Mouse (Mus musculus): ENCODE measurements at regions not wholly inside any gene's neighbourhood (a gene's known extent, or its start where the extent isn't known, plus 50 kb on each side); places are given as distances from the start of the nearest gene placed in this dataset.
A peak's percentile ranks its signal among the peaks of the same experiment; 100 is the strongest.

DNA sequence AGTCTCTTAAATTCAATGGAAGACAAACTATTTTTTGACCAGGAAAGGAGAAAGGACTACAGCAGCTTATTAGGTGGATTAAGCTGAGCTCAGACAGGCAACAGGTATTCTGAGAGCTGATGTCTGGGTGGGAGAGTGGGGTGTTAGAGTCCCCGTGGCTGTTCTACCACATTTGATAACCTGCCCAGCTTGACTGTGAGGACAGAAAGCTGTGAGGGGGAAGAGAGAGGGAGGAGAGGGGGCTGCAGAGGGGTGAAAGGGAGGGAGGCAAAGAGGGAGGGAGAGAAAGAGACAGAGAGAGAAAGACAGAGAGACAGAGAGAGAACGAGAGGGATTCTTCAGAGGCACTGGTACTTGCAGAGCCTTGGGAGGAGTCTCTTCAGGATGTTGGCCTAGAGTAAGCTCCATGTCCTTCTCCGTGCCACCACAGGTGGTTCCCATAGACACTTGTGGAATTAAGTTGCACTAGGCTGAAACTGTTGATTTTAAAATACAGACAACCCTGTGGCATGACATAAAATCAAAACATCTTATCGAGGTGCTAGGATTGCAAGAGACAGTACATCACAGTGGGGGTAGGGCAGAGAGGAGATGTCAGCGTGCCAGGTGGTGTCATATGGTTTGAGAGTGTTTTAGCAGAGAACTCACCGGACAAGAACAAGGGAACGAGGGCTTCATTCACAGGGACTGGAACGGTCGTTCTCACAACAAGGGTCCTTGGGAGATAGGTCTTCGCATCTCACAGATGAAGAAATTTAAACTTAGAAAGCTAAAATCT lies 243.3 kb downstream of the Ccdc91 start:
- H3K9me3 ChIP-seq (replicated peaks; ENCODE audit: control insufficient read depth, low read length), result no peaks in the 10 kb centered on the region
- WGBS, result 74% methylated on average over 10 of the region's 10 CpGs
- peak; percentile 57 for ATAC-seq
- no peak overlapping the region for H3K4me2 ChIP-seq (ENCODE audit: low read length)
- no peak for DNase-seq (ENCODE audit: low spot score)
- H3K9ac ChIP-seq (ENCODE audit: low read length), result no peak overlapping the region
- peaks cover 6% of the 10 kb centered on the region for H3K4me1 ChIP-seq (ENCODE audit: control insufficient read depth, insufficient read depth, low read length)
- H3K27me3 ChIP-seq (replicated peaks; ENCODE audit: control insufficient read depth, insufficient read depth, low read length), result no peaks in the 10 kb centered on the region
- H3K36me3 ChIP-seq (ENCODE audit: control insufficient read depth, insufficient read depth, low read length), result no peaks in the 10 kb centered on the region
- no peak overlapping the region for H3K27ac ChIP-seq (ENCODE audit: low read depth, low read length)
- H3K4me3 ChIP-seq (ENCODE audit: low read depth, low read length), result no peak overlapping the region

DNA sequence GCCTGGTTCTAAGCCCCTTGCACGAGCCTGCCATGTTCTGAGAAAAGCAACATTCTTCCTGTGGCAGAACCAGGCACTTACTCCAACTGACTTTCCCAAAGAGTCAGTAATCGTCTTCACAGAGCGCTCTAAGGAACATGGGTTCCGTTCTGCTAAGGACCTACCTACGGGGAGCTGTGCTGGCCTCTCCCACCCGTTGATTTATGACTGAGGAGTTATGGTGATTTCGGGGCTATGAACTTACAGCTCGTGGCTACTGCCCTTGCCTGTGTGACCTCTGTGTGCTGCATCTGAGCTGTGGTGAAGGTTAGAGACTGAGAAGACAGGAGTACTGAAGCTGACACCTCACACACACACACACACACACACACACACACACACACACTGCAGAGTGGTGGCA lies 243.9 kb downstream of the Ccdc91 start:
- DNase-seq (ENCODE audit: low spot score) (no peak), ATAC-seq (no peak)
- Histone ChIP-seq H3K36me3 (ENCODE audit: control insufficient read depth, insufficient read depth, low read length) (no peaks in the 10 kb centered on the region), H3K4me2 (ENCODE audit: low read length) (no peak overlapping the region), H3K4me3 (ENCODE audit: low read depth, low read length) (no peak overlapping the region), H3K27ac (ENCODE audit: low read depth, low read length) (no peak overlapping the region), H3K4me1 (ENCODE audit: control insufficient read depth, insufficient read depth, low read length) (peaks cover 6% of the 10 kb centered on the region), H3K27me3 (replicated peaks; ENCODE audit: control insufficient read depth, insufficient read depth, low read length) (no peaks in the 10 kb centered on the region), H3K9ac (ENCODE audit: low read length) (no peak overlapping the region), H3K9me3 (replicated peaks; ENCODE audit: control insufficient read depth, low read length) (no peaks in the 10 kb centered on the region)
- WGBS, result 90% methylated on average over 8 of the region's 8 CpGs

DNA sequence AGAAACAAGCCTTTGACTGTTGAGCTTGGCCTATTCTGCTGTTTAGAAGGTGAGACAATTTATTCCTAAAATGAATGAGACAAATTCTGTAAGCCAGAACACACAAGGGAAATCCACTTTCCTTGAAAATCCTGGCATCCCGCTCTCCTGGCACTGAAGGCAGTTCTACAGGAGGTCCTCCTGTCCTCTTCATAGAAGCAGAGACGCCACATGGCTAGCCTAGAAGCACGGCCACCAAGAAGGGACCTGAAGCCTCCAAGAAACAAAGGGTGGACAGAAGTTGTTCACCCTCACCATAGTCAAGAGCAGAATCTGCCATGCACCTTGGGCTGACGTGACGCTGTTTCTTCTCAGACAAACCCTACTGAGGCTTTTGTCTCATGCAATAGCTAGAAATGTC lies 247.7 kb downstream of the Ccdc91 start:
- Histone ChIP-seq H3K27me3 (replicated peaks; ENCODE audit: control insufficient read depth, insufficient read depth, low read length) (no peaks in the 10 kb centered on the region), H3K9ac (ENCODE audit: low read length) (no peak overlapping the region), H3K36me3 (ENCODE audit: control insufficient read depth, insufficient read depth, low read length) (no peaks in the 10 kb centered on the region), H3K4me2 (ENCODE audit: low read length) (no peak overlapping the region), H3K4me1 (ENCODE audit: control insufficient read depth, insufficient read depth, low read length) (peaks cover 6% of the 10 kb centered on the region), H3K4me3 (ENCODE audit: low read depth, low read length) (no peak overlapping the region), H3K27ac (ENCODE audit: low read depth, low read length) (no peak overlapping the region), H3K9me3 (replicated peaks; ENCODE audit: control insufficient read depth, low read length) (no peaks in the 10 kb centered on the region)
- ATAC-seq (no peak), DNase-seq (ENCODE audit: low spot score) (no peak)
- WGBS, result 92% methylated on average over 5 of the region's 5 CpGs

DNA sequence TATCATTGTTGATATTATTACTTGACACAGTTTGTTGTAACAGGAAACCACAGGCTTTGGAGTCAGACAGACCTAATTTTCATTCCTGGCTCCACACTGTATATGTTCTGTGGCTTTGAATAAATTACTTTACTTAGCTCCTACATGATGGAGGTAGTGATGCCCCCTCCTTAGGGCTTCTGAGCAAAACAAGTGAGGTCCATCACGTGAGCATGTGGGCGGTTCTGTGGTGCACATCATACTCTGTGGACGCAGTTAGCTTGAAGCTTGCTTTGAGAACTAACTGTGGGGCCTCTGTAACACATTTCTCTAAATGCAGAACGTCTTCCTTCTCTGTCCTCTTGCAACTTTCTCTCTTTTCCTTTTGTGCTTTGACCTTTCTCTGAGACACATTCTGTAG lies 251.4 kb downstream of the Ccdc91 start:
- Histone ChIP-seq H3K4me1 (ENCODE audit: control insufficient read depth, insufficient read depth, low read length) (no peaks in the 10 kb centered on the region), H3K27ac (ENCODE audit: low read depth, low read length) (no peak overlapping the region), H3K36me3 (ENCODE audit: control insufficient read depth, insufficient read depth, low read length) (no peaks in the 10 kb centered on the region), H3K27me3 (replicated peaks; ENCODE audit: control insufficient read depth, insufficient read depth, low read length) (no peaks in the 10 kb centered on the region), H3K4me3 (ENCODE audit: low read depth, low read length) (no peak overlapping the region), H3K9ac (ENCODE audit: low read length) (no peak overlapping the region), H3K4me2 (ENCODE audit: low read length) (no peak overlapping the region), H3K9me3 (replicated peaks; ENCODE audit: control insufficient read depth, low read length) (no peaks in the 10 kb centered on the region)
- ATAC-seq, result no peak
- 90% methylated on average over 4 of the region's 4 CpGs for WGBS
- no peak for DNase-seq (ENCODE audit: low spot score)

DNA sequence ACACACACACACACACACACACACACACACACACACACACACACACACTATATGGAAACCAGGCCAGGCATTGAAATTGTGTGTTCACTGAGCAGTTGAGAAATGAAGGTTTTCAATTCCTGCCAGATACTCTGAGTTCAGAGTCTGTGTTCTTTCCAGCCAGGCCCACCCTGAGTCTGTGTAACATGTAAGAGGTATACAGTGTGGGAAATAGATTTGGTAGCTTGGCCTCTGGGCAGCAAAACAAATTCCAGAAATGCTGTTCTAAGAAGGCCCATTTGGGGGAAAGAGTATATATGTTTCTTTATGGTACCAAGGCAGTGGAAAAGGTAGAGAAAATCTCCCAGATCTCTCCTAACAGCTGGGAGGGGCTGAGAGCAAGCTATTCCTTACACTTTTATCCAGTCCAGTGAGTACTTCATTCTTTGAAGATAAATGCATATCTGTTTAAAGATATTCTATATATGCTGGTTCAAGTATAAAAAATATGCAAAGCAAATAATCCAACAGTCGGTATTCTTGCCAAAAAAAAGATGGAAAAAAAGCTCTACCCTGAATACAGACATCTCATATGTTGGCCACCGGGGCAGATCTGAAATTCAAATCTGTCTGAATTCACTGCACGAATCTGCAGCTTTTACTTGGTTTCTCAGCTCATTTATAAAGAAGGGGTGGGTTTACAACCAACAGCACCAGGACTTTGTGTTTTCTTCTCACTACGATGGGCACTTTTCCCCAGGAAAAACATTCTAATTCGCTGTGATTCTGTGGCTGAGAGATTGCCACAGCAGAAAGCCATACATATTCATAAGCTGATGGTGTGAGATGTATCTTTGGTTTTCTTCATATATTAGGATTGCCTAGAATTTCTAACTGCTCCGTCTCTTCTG lies 252.3 kb downstream of the Ccdc91 start:
- Histone ChIP-seq H3K36me3 (ENCODE audit: control insufficient read depth, insufficient read depth, low read length) (no peaks in the 10 kb centered on the region), H3K4me2 (ENCODE audit: low read length) (no peak overlapping the region), H3K27me3 (replicated peaks; ENCODE audit: control insufficient read depth, insufficient read depth, low read length) (no peaks in the 10 kb centered on the region), H3K9ac (ENCODE audit: low read length) (no peak overlapping the region), H3K4me3 (ENCODE audit: low read depth, low read length) (no peak overlapping the region), H3K9me3 (replicated peaks; ENCODE audit: control insufficient read depth, low read length) (no peaks in the 10 kb centered on the region), H3K4me1 (ENCODE audit: control insufficient read depth, insufficient read depth, low read length) (no peaks in the 10 kb centered on the region), H3K27ac (ENCODE audit: low read depth, low read length) (no peak overlapping the region)
- ATAC-seq (peak; percentile 66; the same call in 1 of the 2 replicates), DNase-seq (ENCODE audit: low spot score) (peak; percentile 58)
- WGBS, result 54% methylated on average over 6 of the region's 6 CpGs

DNA sequence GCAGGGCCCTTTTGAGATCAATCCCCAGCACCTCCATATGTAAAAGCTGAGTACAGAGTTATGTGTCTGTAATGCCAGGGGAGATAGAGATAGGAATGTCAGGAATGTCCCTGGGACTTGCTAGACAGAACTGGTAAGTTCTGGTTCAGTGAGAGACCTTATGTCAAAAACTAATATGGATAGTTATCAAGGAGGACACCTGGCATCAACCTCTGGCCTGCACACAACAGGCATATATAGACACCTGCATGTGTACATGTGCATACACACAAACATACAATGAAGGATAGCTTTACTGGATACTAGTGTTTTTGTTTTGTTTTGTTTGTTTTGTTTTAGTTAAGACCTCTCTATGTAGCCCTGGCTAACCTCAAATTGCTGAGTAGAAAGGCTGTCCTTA lies 254.1 kb downstream of the Ccdc91 start:
- Histone ChIP-seq H3K4me1 (ENCODE audit: control insufficient read depth, insufficient read depth, low read length) (no peaks in the 10 kb centered on the region), H3K27me3 (replicated peaks; ENCODE audit: control insufficient read depth, insufficient read depth, low read length) (no peaks in the 10 kb centered on the region), H3K27ac (ENCODE audit: low read depth, low read length) (no peak overlapping the region), H3K4me3 (ENCODE audit: low read depth, low read length) (no peak overlapping the region), H3K9ac (ENCODE audit: low read length) (no peak overlapping the region), H3K9me3 (replicated peaks; ENCODE audit: control insufficient read depth, low read length) (no peaks in the 10 kb centered on the region), H3K36me3 (ENCODE audit: control insufficient read depth, insufficient read depth, low read length) (no peaks in the 10 kb centered on the region), H3K4me2 (ENCODE audit: low read length) (no peak overlapping the region)
- ATAC-seq (no peak), DNase-seq (ENCODE audit: low spot score) (no peak)

DNA sequence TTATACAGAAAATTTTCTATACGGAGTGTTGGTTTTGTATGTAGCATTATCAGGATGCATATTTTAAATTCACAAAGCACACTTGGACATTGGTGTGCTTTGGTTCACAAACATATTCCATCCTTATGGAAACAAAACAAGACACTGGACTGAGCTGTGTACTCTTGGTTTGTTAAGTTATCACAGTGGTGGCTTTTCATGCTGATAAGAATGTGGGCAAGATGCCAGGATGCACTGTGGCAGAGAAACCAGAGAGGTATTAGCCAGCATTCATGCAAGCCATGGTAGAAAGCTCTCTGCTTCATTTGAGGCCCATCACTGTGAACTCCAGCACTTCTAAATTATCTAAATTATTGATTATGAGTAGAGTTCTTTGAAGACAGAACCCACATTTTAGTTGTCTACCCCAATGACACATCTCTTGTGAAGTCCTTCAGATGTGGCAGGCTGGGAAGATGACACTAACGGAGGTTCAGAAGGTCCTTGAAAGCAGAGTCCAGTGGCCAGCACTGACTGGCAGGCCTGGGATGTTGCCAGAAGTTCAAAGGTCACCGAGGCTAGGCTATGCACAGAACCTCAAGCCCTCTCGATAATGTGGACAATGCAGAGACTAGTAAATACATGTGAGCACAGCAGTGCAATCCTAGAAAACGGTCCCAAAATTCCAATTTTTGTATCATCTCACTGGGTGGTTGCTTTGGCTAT lies 263.1 kb downstream of the Ccdc91 start:
- no peak for DNase-seq (ENCODE audit: low spot score)
- H3K36me3 ChIP-seq (ENCODE audit: control insufficient read depth, insufficient read depth, low read length), result no peaks in the 10 kb centered on the region
- no peak for ATAC-seq
- H3K4me3 ChIP-seq (ENCODE audit: low read depth, low read length), result no peak overlapping the region
- no peaks in the 10 kb centered on the region for H3K4me1 ChIP-seq (ENCODE audit: control insufficient read depth, insufficient read depth, low read length)
- H3K4me2 ChIP-seq (ENCODE audit: low read length), result no peak overlapping the region
- H3K27ac ChIP-seq (ENCODE audit: low read depth, low read length), result no peak overlapping the region
- H3K9ac ChIP-seq (ENCODE audit: low read length), result no peak overlapping the region
- no peaks in the 10 kb centered on the region for H3K27me3 ChIP-seq (replicated peaks; ENCODE audit: control insufficient read depth, insufficient read depth, low read length)
- 85% methylated on average over 5 of the region's 5 CpGs for WGBS
- no peaks in the 10 kb centered on the region for H3K9me3 ChIP-seq (replicated peaks; ENCODE audit: control insufficient read depth, low read length)

DNA sequence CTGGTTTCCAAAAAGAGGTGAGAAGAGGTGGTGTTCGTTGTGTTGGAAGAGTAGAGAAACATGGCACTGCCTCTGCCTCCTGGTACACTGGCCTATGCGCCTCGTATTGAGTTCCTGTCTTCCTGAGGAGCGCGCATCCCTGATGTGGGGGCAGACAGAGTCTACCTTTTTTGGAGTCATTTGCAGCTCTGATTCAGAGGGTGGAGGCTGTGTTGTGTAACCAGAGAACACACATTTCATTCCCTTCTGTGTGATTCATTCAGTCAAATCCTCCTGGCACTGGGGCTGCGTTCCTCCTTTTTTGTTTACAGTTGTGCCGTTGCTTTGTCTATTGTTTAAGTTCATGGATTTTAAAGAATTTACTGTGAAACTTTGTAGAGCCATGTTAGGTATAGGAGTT lies 265.8 kb downstream of the Ccdc91 start:
- Histone ChIP-seq H3K9ac (ENCODE audit: low read length) (no peak overlapping the region), H3K4me3 (ENCODE audit: low read depth, low read length) (no peak overlapping the region), H3K27ac (ENCODE audit: low read depth, low read length) (no peak overlapping the region), H3K27me3 (replicated peaks; ENCODE audit: control insufficient read depth, insufficient read depth, low read length) (no peaks in the 10 kb centered on the region), H3K4me1 (ENCODE audit: control insufficient read depth, insufficient read depth, low read length) (no peaks in the 10 kb centered on the region), H3K9me3 (replicated peaks; ENCODE audit: control insufficient read depth, low read length) (no peaks in the 10 kb centered on the region), H3K36me3 (ENCODE audit: control insufficient read depth, insufficient read depth, low read length) (no peaks in the 10 kb centered on the region), H3K4me2 (ENCODE audit: low read length) (no peak overlapping the region)
- DNase-seq (ENCODE audit: low spot score), result no peak
- ATAC-seq, result no peak
- 86% methylated on average over 7 of the region's 7 CpGs for WGBS

Measured in forebrain, embryonic 14.5 days (tissue).